Mouse (Mus musculus) bone marrow, adult 2 months (tissue): Measurements from ENCODE around the gene Aldh1a7.

Source experiments
- CTCF ChIP-seq: fragments of 200-500 bp; IDR thresholded peaks from 2 replicates; pipeline ENCODE4 v1.5.1; 2011; ENCODE audit warnings: low read length, control low read depth; ENCODE audit not compliant: control insufficient read depth, insufficient read depth
- POLR2A ChIP-seq: fragments of 200-500 bp; IDR thresholded peaks from 2 replicates; pipeline ENCODE4 v1.6.1; 2011; ENCODE audit warnings: low read depth, mild to moderate bottlenecking, control low read depth, low read length, borderline replicate concordance; ENCODE audit not compliant: control insufficient read depth

GRCm38 (mm10) chr19:20707159-20707558, 20.2 kb downstream of the Aldh1a7 start:
- TF ChIP-seq CTCF (no peak), POLR2A (no peak)
